Mouse (Mus musculus): ENCODE results near the gene Dpf3. TPM values are rescaled to one million over a fixed set of nuclear protein-coding genes. Genes with fewer than 3 reads are reported as not detected.

The Dpf3 gene
- polyA plus RNA-seq, 1 experiment from 2014 or later = 10.5 TPM

DNA sequence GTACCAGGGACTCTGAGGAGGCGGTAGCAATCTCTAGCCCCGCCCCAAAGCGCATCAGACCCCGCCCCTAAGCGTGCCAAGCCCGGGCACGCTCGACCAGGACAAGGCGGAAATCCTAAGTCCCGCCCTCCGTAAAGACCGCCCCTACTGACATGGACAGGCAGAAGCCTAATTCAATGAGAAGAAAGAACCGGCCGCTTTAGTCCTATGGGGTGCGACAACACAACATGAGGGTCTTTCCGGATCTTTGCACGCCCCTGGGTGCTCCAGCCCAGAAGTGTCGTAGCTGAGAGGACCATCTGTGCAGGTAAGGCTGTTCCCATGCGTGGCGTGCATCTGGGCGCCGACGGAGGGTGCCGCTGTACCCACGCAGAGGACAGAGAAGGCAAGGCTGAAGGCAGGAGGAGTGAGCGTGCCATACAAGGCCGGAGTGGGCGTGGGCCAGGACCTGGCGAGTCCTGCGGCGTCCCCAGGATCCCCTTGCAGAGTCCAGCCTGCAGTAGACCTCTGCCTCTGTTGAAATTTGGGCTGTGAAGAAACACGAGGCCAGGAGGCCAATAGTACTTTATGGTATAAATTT, 32.9 kb upstream of the Dpf3 start, which contains the start of gene Dcaf4:
Gene Dcaf4 (plus strand): TSS at position 156 of the 580 bp plus-strand sequence.
- WGBS = under 1% methylated on average over 32 of the region's 32 CpGs
- Histone ChIP-seq H3K36me3 (no peaks in the 10 kb centered on the region), H3K27ac (peak within 1 kb of the TSS; percentile 87), H3K4me3 (peak within 1 kb of the TSS; percentile 75), H3K27me3 (ENCODE audit: insufficient read depth, poor library complexity, severe bottlenecking) (no peaks in the 10 kb centered on the region), H3K4me1 (replicated peaks) (peaks cover 33% of the 10 kb centered on the region), H3K9me3 (no peaks in the 10 kb centered on the region)
- peak; percentile 97 for DNase-seq (ENCODE audit: low spot score)

DNA sequence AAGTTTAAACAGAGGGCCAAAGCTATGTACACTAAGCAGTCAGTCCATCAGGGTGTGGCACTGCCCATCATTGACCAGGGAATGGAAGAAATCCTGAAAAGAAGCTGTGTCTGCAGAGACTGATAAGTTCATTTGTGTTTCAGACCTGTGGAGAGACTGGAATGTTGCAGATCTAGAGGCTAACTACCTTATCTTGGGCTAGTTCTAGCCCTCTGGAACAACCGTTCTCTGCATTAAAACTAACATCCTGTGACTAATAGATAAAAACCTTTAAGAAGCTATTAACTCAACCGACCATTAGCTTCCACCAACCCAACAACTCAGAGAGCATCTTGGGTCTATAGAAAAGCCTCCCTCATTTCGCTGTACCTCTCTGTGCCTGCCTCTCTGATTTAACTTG, 30.1 kb upstream of the Dpf3 start:
- Histone ChIP-seq H3K4me3 (no peak overlapping the region), H3K27me3 (ENCODE audit: insufficient read depth, poor library complexity, severe bottlenecking) (no peaks in the 10 kb centered on the region), H3K36me3 (no peaks in the 10 kb centered on the region), H3K4me1 (replicated peaks) (peaks cover 27% of the 10 kb centered on the region), H3K27ac (no peak overlapping the region), H3K9me3 (no peaks in the 10 kb centered on the region)
- DNase-seq (ENCODE audit: low spot score) = no peak
- WGBS = 88% methylated on average over 3 of the region's 3 CpGs

DNA sequence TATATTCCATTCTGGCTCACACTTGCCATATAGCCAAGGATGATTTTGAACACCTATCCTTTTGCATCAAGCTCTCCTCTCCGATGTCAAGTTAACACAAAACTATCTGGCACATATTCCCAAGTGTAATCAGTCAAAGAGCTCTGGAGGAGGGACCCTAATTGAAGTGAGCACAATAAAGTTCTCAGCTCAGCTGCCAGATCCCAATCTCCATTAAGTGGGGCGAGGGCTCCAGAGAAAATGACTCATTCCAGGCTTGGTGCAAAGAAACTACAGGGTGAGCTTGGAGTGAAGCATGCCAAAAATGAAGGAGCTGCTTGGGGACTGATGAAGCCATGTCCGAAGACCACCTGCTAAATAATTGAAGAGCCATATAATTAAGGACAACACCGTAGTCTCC, 26.7 kb upstream of the Dpf3 start:
- H3K9me3 ChIP-seq = no peaks in the 10 kb centered on the region
- WGBS = 77% methylated on average over 4 of the region's 4 CpGs
- no peak overlapping the region for H3K27ac ChIP-seq
- H3K36me3 ChIP-seq = no peaks in the 10 kb centered on the region
- H3K27me3 ChIP-seq (ENCODE audit: insufficient read depth, poor library complexity, severe bottlenecking) = no peaks in the 10 kb centered on the region
- peaks cover 11% of the 10 kb centered on the region; the same call in 1 of the 2 replicates for H3K4me1 ChIP-seq (replicated peaks)
- DNase-seq (ENCODE audit: low spot score) = no peak
- H3K4me3 ChIP-seq = no peak overlapping the region

DNA sequence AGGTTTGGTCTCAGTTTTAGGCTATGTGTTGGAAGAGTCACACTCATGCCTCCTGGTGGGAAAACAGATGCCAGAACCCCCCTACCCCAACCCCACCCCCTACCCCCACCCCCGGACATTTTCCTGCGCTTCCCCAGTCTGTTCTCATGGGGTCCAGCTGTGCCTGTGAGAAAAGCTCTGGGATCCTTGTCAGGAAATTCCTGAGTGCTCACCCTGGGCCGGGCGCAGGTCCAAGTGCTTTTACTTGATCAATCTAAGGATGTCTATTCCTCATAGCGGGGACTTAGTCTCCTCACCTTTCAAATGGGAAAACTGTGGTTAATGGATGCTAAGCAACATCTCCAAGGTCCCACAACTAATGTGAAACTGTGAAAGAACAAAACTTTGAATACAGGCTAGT, 25.7 kb upstream of the Dpf3 start:
- no peaks in the 10 kb centered on the region for H3K36me3 ChIP-seq
- H3K27ac ChIP-seq = no peak overlapping the region
- no peaks in the 10 kb centered on the region for H3K9me3 ChIP-seq
- DNase-seq (ENCODE audit: low spot score) = no peak
- H3K4me3 ChIP-seq = no peak overlapping the region
- 41% methylated on average over 5 of the region's 5 CpGs for WGBS
- H3K27me3 ChIP-seq (ENCODE audit: insufficient read depth, poor library complexity, severe bottlenecking) = no peaks in the 10 kb centered on the region
- H3K4me1 ChIP-seq (replicated peaks) = peaks cover 8% of the 10 kb centered on the region; the same call in 1 of the 2 replicates

DNA sequence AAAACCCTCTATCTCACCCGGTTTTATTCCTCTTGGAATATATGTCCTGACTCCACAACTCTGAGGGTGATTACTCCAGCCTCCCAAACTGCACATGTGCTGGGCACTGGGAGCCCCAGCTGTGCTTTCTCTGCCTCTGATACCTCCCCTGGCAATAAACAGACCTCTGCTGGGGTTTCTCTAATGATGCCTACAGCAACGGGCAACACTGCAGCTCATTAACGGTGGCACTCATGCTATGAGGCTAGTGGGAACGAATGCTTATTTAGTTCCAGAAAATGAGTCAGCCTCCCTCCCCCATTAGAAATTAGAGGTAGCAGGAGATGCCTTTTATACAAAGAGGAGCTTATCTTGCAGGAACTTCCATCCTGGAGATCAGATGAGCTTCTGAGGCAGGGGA, 25.3 kb upstream of the Dpf3 start:
- H3K27me3 ChIP-seq (ENCODE audit: insufficient read depth, poor library complexity, severe bottlenecking) = no peaks in the 10 kb centered on the region
- WGBS = 58% methylated on average over 4 of the region's 4 CpGs
- no peak overlapping the region for H3K4me3 ChIP-seq
- DNase-seq (ENCODE audit: low spot score) = no peak
- peaks cover 8% of the 10 kb centered on the region; the same call in 1 of the 2 replicates for H3K4me1 ChIP-seq (replicated peaks)
- H3K36me3 ChIP-seq = no peaks in the 10 kb centered on the region
- no peaks in the 10 kb centered on the region for H3K9me3 ChIP-seq
- no peak overlapping the region for H3K27ac ChIP-seq

- Histone ChIP-seq H3K27ac (no peak overlapping the region), H3K36me3 (no peaks in the 10 kb centered on the region), H3K27me3 (ENCODE audit: insufficient read depth, poor library complexity, severe bottlenecking) (no peaks in the 10 kb centered on the region), H3K4me1 (replicated peaks) (peaks cover 8% of the 10 kb centered on the region; the same call in 1 of the 2 replicates), H3K9me3 (no peaks in the 10 kb centered on the region), H3K4me3 (no peak overlapping the region)
- no peak for DNase-seq (ENCODE audit: low spot score)
- 86% methylated on average over 5 of the region's 5 CpGs for WGBS
Measured at GRCm38 (mm10) chr12:83510586-83510985, 23.1 kb upstream of the Dpf3 start.

GRCm38 (mm10) chr12:83506543-83506942, 19.0 kb upstream of the Dpf3 start:
- Histone ChIP-seq H3K4me3 (no peak overlapping the region), H3K27ac (no peak overlapping the region), H3K4me1 (replicated peaks) (no peaks in the 10 kb centered on the region), H3K36me3 (no peaks in the 10 kb centered on the region), H3K9me3 (no peaks in the 10 kb centered on the region), H3K27me3 (ENCODE audit: insufficient read depth, poor library complexity, severe bottlenecking) (peaks cover 6% of the 10 kb centered on the region)
- DNase-seq (ENCODE audit: low spot score) = no peak
- 82% methylated on average over 10 of the region's 10 CpGs for WGBS

- WGBS = 8% methylated on average over 9 of the region's 9 CpGs
- H3K27me3 ChIP-seq (ENCODE audit: insufficient read depth, poor library complexity, severe bottlenecking) = peaks cover 8% of the 10 kb centered on the region
- peak; percentile 45 for DNase-seq (ENCODE audit: low spot score)
- no peak overlapping the region for H3K27ac ChIP-seq
- H3K4me1 ChIP-seq (replicated peaks) = no peaks in the 10 kb centered on the region
- H3K4me3 ChIP-seq = no peak overlapping the region
- no peaks in the 10 kb centered on the region for H3K36me3 ChIP-seq
- H3K9me3 ChIP-seq = no peaks in the 10 kb centered on the region
Measured at GRCm38 (mm10) chr12:83502190-83502589, 14.7 kb upstream of the Dpf3 start.

DNA sequence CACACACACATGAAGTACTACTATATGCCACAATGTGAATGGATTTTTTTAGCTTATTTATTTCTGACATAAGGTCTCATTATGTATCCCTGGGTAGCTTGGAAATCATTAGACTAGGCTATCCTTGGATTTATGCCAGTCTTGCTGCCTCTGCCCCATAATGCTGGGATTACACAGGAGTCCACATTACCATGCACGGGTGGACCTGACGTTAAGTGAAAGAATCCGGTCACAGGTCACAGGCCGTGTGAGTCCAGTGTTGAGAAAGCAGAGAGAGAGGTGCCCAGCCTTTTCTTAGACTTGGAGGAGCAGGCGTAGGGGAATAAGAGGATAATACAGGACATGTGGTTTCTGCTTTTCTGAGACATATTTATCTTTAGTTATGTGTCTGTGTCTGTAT, 11.7 kb upstream of the Dpf3 start:
- H3K4me1 ChIP-seq (replicated peaks) = 0 out of 2 replicates have a peak, but pooled peaks cover 3% of the 10 kb centered on the region
- H3K27ac ChIP-seq = no peak overlapping the region
- DNase-seq (ENCODE audit: low spot score) = no peak
- no peak overlapping the region for H3K4me3 ChIP-seq
- H3K36me3 ChIP-seq = no peaks in the 10 kb centered on the region
- 77% methylated on average over 5 of the region's 5 CpGs for WGBS
- H3K9me3 ChIP-seq = no peaks in the 10 kb centered on the region
- peaks cover 8% of the 10 kb centered on the region for H3K27me3 ChIP-seq (ENCODE audit: insufficient read depth, poor library complexity, severe bottlenecking)

GRCm38 (mm10) chr12:83497959-83498358, 10.4 kb upstream of the Dpf3 start:
- Histone ChIP-seq H3K36me3 (no peaks in the 10 kb centered on the region), H3K4me1 (replicated peaks) (0 out of 2 replicates have a peak, but pooled peaks cover 3% of the 10 kb centered on the region), H3K4me3 (no peak overlapping the region), H3K27ac (no peak overlapping the region), H3K27me3 (ENCODE audit: insufficient read depth, poor library complexity, severe bottlenecking) (peaks cover 8% of the 10 kb centered on the region), H3K9me3 (no peaks in the 10 kb centered on the region)
- DNase-seq (ENCODE audit: low spot score) = no peak
- 80% methylated on average over 3 of the region's 3 CpGs for WGBS

GRCm38 (mm10) chr12:83496736-83497135, 9.2 kb upstream of the Dpf3 start:
- Histone ChIP-seq H3K36me3 (no peaks in the 10 kb centered on the region), H3K27me3 (ENCODE audit: insufficient read depth, poor library complexity, severe bottlenecking) (peaks cover 5% of the 10 kb centered on the region), H3K4me3 (no peak overlapping the region), H3K9me3 (no peaks in the 10 kb centered on the region), H3K4me1 (replicated peaks) (0 out of 2 replicates have a peak, but pooled peaks cover 3% of the 10 kb centered on the region), H3K27ac (no peak overlapping the region)
- WGBS = 91% methylated on average over 6 of the region's 6 CpGs
- DNase-seq (ENCODE audit: low spot score) = no peak

DNA sequence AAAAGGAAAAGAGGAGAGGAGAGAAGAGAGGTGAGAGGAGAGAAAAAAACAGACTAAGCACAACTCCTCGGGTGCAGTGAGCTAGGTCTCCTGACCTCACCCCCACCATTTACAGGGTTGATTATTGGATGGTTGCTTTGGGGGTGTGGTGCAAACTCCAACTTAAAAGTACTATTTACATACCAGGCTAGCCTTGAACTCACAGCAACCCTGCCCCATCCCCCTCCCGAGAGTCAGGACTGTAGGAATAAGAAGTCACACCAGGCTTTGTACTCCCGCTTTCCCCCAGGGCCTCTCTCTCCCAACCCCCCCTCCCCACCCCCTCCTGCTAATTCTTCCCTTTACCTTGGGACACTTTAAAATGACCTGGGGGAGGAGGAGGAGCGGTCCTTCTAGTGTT, 8.8 kb upstream of the Dpf3 start:
- no peak overlapping the region for H3K4me3 ChIP-seq
- peaks cover 3% of the 10 kb centered on the region; the same call in 1 of the 2 replicates for H3K9me3 ChIP-seq
- 0 out of 2 replicates have a peak, but pooled peaks cover 3% of the 10 kb centered on the region for H3K4me1 ChIP-seq (replicated peaks)
- no peak overlapping the region for H3K27ac ChIP-seq
- H3K27me3 ChIP-seq (ENCODE audit: insufficient read depth, poor library complexity, severe bottlenecking) = peaks cover under 1% of the 10 kb centered on the region
- H3K36me3 ChIP-seq = no peaks in the 10 kb centered on the region
- 77% methylated on average over 4 of the region's 4 CpGs for WGBS
- DNase-seq (ENCODE audit: low spot score) = no peak

GRCm38 (mm10) chr12:83495961-83496282, 8.4 kb upstream of the Dpf3 start:
- H3K27ac ChIP-seq = no peak overlapping the region

More at GRCm38 (mm10) chr12:83495961-83496282, 8.4 kb upstream of the Dpf3 start:
- H3K9me3 ChIP-seq = peaks cover 7% of the 10 kb centered on the region; the same call in 1 of the 2 replicates
- no peak overlapping the region for H3K4me3 ChIP-seq
- no peaks in the 10 kb centered on the region for H3K36me3 ChIP-seq
- WGBS = 59% methylated on average over 9 of the region's 9 CpGs
- 0 out of 2 replicates have a peak, but pooled peaks cover 3% of the 10 kb centered on the region for H3K4me1 ChIP-seq (replicated peaks)
- H3K27me3 ChIP-seq (ENCODE audit: insufficient read depth, poor library complexity, severe bottlenecking) = no peaks in the 10 kb centered on the region
- no peak for DNase-seq (ENCODE audit: low spot score)

Measured in hindbrain, embryonic 10.5 days (tissue).